Mouse (Mus musculus): Measurements from ENCODE around the gene Tmem204. TPM values are rescaled to one million over a fixed set of nuclear protein-coding genes. Genes with fewer than 3 reads are reported as not detected.

Tmem204 gene
- polyA plus RNA-seq, 1 experiment: 0.70 TPM

DNA sequence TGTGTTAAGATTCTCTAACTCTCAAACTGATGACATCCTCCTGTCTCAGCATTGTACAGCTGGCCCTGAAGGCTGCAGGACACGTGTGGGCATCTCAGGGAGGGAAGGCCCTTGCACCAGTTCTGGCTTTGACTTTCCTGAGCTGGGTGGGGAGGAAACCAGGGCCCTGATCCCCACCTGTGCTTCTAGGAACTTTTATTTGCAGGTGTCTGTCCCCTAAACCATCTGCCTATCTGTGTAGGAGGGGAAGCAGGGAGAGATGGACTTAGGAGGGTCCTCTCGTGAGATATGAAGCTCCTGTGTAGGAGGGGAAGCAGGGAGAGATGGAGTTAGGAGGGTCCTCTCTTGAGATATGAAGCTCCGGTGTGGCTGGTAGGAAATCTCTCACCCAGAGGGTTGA, 504 bp downstream of the Tmem204 start:
- Histone ChIP-seq H3K4me3 (ENCODE audit: low read depth, low read length) (no peak overlapping the region), H3K4me1 (ENCODE audit: control insufficient read depth, insufficient read depth, low read length) (no peaks in the 10 kb centered on the region), H3K9me3 (replicated peaks; ENCODE audit: control insufficient read depth, insufficient read depth, low read length, poor library complexity, severe bottlenecking) (no peaks in the 10 kb centered on the region), H3K9ac (ENCODE audit: low read depth, poor library complexity, severe bottlenecking) (no peak overlapping the region), H3K27ac (ENCODE audit: insufficient read depth, low read length) (no peak overlapping the region), H3K36me3 (ENCODE audit: control insufficient read depth, insufficient read depth, low read length, poor library complexity, severe bottlenecking) (no peaks in the 10 kb centered on the region), H3K27me3 (ENCODE audit: control insufficient read depth, insufficient read depth, low read length, poor library complexity, severe bottlenecking) (no peaks in the 10 kb centered on the region)
- TF ChIP-seq EP300 (IDR thresholded peaks at IDR 0.05; ENCODE audit: insufficient read depth, low read depth, low read length) (no peak), POLR2A (IDR thresholded peaks at IDR 0.05; ENCODE audit: insufficient read depth, low read length) (no peak), CTCF (IDR thresholded peaks at IDR 0.05; ENCODE audit: low read depth, low read length) (no peak)

DNA sequence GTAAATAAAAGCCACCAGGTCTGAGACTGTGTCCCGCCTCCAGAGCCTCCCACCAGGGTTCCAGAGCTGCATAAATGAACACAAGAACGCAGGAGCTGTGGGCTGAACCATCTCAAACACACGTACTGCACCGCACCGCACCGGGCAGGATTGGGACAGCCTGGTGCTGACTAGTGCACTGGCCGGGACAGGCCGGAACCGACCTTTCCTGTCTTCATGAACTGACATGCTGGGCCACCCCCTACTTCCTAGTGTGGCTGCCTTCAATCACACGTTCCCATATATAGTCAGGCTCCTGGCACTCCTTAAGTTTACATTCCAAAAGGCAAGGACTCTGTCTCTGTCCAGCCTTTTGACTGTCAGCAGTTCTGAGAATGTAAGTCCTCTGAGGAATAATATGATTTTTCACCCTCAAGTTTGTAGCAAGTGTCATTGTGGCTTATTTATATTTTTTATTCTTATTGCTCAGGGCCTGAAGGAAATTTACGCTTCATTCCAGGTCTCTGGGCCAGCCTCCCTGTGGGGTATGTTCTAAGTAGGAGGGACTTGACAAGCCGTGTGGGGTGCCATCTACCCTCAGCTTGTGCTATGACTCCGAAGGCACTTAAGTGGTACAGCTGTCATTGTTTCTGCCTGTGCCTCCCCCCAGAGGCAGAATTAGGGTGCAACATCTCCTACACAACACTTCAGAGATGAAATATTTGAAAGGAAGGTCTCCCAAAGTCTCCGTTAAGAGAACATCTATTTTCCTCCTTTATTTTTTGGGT, 1.1 kb downstream of the Tmem204 start:
- no peak overlapping the region for H3K4me3 ChIP-seq (ENCODE audit: low read depth, low read length)
- no peaks in the 10 kb centered on the region for H3K27me3 ChIP-seq (ENCODE audit: control insufficient read depth, insufficient read depth, low read length, poor library complexity, severe bottlenecking)
- TF ChIP-seq EP300 (IDR thresholded peaks at IDR 0.05; ENCODE audit: insufficient read depth, low read depth, low read length) (no peak), CTCF (IDR thresholded peaks at IDR 0.05; ENCODE audit: low read depth, low read length) (no peak), POLR2A (IDR thresholded peaks at IDR 0.05; ENCODE audit: insufficient read depth, low read length) (no peak)
- no peak overlapping the region for H3K27ac ChIP-seq (ENCODE audit: insufficient read depth, low read length)
- no peaks in the 10 kb centered on the region for H3K4me1 ChIP-seq (ENCODE audit: control insufficient read depth, insufficient read depth, low read length)
- H3K36me3 ChIP-seq (ENCODE audit: control insufficient read depth, insufficient read depth, low read length, poor library complexity, severe bottlenecking): no peaks in the 10 kb centered on the region
- no peaks in the 10 kb centered on the region for H3K9me3 ChIP-seq (replicated peaks; ENCODE audit: control insufficient read depth, insufficient read depth, low read length, poor library complexity, severe bottlenecking)
- no peak overlapping the region for H3K9ac ChIP-seq (ENCODE audit: low read depth, poor library complexity, severe bottlenecking)

DNA sequence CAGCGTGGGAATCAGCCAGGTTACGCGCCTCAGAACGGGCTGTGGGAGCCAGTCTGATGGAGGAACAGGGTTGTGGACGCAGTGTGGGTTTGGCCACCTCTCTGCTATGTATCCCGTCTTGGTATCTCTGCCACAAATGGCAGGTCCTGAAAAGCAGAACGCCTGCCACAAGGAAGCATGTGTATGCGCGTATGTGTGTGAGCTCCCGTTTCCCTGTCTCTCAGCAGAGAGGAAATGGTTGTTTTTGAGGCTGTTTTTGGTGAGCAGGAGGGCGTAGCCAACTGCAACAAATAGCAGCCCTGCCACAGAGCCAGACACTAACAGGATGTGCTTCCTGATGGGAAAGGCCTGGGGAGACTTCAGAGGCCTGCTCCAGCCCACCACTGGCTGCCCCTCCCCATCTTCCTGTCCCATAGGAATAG, 2.4 kb downstream of the Tmem204 start:
- Histone ChIP-seq H3K9me3 (replicated peaks; ENCODE audit: control insufficient read depth, insufficient read depth, low read length, poor library complexity, severe bottlenecking) (no peaks in the 10 kb centered on the region), H3K36me3 (ENCODE audit: control insufficient read depth, insufficient read depth, low read length, poor library complexity, severe bottlenecking) (no peaks in the 10 kb centered on the region), H3K4me1 (ENCODE audit: control insufficient read depth, insufficient read depth, low read length) (no peaks in the 10 kb centered on the region), H3K4me3 (ENCODE audit: low read depth, low read length) (no peak overlapping the region), H3K27ac (ENCODE audit: insufficient read depth, low read length) (no peak overlapping the region), H3K9ac (ENCODE audit: low read depth, poor library complexity, severe bottlenecking) (no peak overlapping the region), H3K27me3 (ENCODE audit: control insufficient read depth, insufficient read depth, low read length, poor library complexity, severe bottlenecking) (no peaks in the 10 kb centered on the region)
- TF ChIP-seq CTCF (IDR thresholded peaks at IDR 0.05; ENCODE audit: low read depth, low read length): no peak
- no peak for TF ChIP-seq POLR2A (IDR thresholded peaks at IDR 0.05; ENCODE audit: insufficient read depth, low read length)

- Histone ChIP-seq H3K27ac (ENCODE audit: insufficient read depth, low read length) (no peak overlapping the region), H3K9me3 (replicated peaks; ENCODE audit: control insufficient read depth, insufficient read depth, low read length, poor library complexity, severe bottlenecking) (no peaks in the 10 kb centered on the region), H3K36me3 (ENCODE audit: control insufficient read depth, insufficient read depth, low read length, poor library complexity, severe bottlenecking) (no peaks in the 10 kb centered on the region), H3K4me1 (ENCODE audit: control insufficient read depth, insufficient read depth, low read length) (no peaks in the 10 kb centered on the region), H3K4me3 (ENCODE audit: low read depth, low read length) (no peak overlapping the region), H3K9ac (ENCODE audit: low read depth, poor library complexity, severe bottlenecking) (no peak overlapping the region), H3K27me3 (ENCODE audit: control insufficient read depth, insufficient read depth, low read length, poor library complexity, severe bottlenecking) (no peaks in the 10 kb centered on the region)
- TF ChIP-seq POLR2A (IDR thresholded peaks at IDR 0.05; ENCODE audit: insufficient read depth, low read length) (no peak), EP300 (IDR thresholded peaks at IDR 0.05; ENCODE audit: insufficient read depth, low read depth, low read length) (no peak), CTCF (IDR thresholded peaks at IDR 0.05; ENCODE audit: low read depth, low read length) (no peak)
Measured at GRCm38 (mm10) chr17:25080210-25080609, 3.2 kb downstream of the Tmem204 start.

DNA sequence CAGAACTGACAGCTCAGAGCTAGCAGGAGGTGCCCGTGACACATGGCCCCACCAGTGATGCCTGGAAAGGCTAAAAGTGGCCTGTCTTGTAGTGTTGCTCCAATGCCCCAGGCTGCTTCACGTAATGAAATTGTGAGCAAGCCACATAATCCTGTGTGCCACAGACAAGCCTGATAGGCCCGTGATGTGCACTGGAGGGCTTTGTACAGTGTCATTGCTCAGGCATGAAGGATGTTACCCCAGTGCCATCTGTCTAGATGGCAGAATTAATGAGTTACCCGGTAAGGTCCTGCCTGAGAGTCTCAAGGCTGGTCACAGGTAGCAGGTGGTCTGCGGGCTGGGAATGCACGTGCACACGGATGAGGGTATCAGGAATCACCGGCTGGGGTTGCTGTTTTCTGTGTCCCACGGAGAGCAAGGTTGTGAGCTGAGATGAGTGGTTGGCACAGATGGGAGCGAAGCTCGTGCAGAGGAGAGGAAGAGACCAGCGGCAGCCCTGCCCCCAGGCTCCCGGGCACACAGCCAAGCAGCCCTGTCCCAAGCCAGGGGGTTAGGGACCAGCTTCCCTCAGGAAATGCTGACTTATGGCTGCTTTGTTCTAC, 5.5 kb downstream of the Tmem204 start:
- no peaks in the 10 kb centered on the region for H3K4me1 ChIP-seq (ENCODE audit: control insufficient read depth, insufficient read depth, low read length)
- H3K4me3 ChIP-seq (ENCODE audit: low read depth, low read length): no peak overlapping the region
- no peaks in the 10 kb centered on the region for H3K27me3 ChIP-seq (ENCODE audit: control insufficient read depth, insufficient read depth, low read length, poor library complexity, severe bottlenecking)
- no peaks in the 10 kb centered on the region for H3K36me3 ChIP-seq (ENCODE audit: control insufficient read depth, insufficient read depth, low read length, poor library complexity, severe bottlenecking)
- H3K9ac ChIP-seq (ENCODE audit: low read depth, poor library complexity, severe bottlenecking): no peak overlapping the region
- TF ChIP-seq POLR2A (IDR thresholded peaks at IDR 0.05; ENCODE audit: insufficient read depth, low read length): no peak
- no peak overlapping the region for H3K27ac ChIP-seq (ENCODE audit: insufficient read depth, low read length)
- H3K9me3 ChIP-seq (replicated peaks; ENCODE audit: control insufficient read depth, insufficient read depth, low read length, poor library complexity, severe bottlenecking): no peaks in the 10 kb centered on the region

DNA sequence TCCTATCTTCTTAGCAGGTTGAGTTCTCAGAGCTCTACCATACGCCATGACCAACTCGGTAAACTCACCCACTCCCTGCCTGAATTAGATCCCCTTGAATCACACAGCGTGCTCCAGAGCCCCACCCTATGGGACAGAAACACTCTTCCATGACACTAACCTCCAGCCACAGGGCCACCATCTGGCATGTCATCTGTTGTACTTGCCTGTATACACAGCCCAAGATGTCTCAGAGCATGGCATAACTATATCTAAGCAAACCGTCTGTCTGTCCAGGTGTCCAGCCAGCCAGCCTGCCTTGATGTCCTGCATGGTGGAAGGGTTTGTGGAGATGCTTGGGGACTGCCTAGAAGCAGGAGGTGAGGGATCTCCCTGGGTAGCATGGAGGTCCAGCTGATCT, 6.5 kb downstream of the Tmem204 start:
- Histone ChIP-seq H3K9ac (ENCODE audit: low read depth, poor library complexity, severe bottlenecking) (no peak overlapping the region), H3K36me3 (ENCODE audit: control insufficient read depth, insufficient read depth, low read length, poor library complexity, severe bottlenecking) (no peaks in the 10 kb centered on the region), H3K4me3 (ENCODE audit: low read depth, low read length) (no peak overlapping the region), H3K9me3 (replicated peaks; ENCODE audit: control insufficient read depth, insufficient read depth, low read length, poor library complexity, severe bottlenecking) (no peaks in the 10 kb centered on the region), H3K4me1 (ENCODE audit: control insufficient read depth, insufficient read depth, low read length) (no peaks in the 10 kb centered on the region), H3K27ac (ENCODE audit: insufficient read depth, low read length) (no peak overlapping the region), H3K27me3 (ENCODE audit: control insufficient read depth, insufficient read depth, low read length, poor library complexity, severe bottlenecking) (no peaks in the 10 kb centered on the region)
- no peak for TF ChIP-seq POLR2A (IDR thresholded peaks at IDR 0.05; ENCODE audit: insufficient read depth, low read length)
- no peak for TF ChIP-seq EP300 (IDR thresholded peaks at IDR 0.05; ENCODE audit: insufficient read depth, low read depth, low read length)
- TF ChIP-seq CTCF (IDR thresholded peaks at IDR 0.05; ENCODE audit: low read depth, low read length): no peak

Measured in ES-Bruce4 (cell line).